Comparison of ENCODE assay signal across 8 mouse cellular contexts in the genomic region with DNA sequence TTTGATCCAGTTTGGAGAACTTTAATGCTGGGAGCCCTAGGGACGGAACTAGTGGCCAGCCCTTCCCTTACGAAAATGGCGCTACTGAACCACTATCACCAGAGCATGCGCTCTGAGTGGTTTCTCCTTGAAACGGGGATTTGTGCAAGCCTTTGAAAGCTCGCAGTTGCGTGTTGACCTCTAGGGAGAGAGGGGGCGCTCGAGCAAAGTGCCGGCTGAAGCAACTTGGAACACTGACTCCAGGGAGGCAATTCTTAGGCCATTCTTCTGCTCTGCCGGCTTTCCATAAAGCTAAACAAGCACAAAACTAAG. TPM values are rescaled to one million over a fixed set of nuclear protein-coding genes. Genes with fewer than 3 reads are reported as not detected.
A peak's percentile ranks its signal among the peaks of the same experiment; 100 is the strongest.
DNase-seq lines count a peak whose midpoint lies in the region; ATAC-seq lines count a peak whose summit lies in the region.

No protein-coding gene starts in this region.

- peak overlapping the region; percentile 70 for H3K9ac ChIP-seq in hindbrain, embryonic 15.5 days

- no peaks in the 10 kb centered on the region for H3K36me3 ChIP-seq in hindbrain, embryonic 15.5 days

- under 1% methylated on average over 11 of the region's 11 CpGs for WGBS in hindbrain, embryonic 15.5 days

- no peaks in the 10 kb centered on the region for H3K27me3 ChIP-seq in hindbrain, embryonic 15.5 days

- H3K27ac ChIP-seq in hindbrain, embryonic 15.5 days (replicated peaks), result peak overlapping the region; percentile 79

- peaks cover 29% of the 10 kb centered on the region for H3K4me1 ChIP-seq in hindbrain, embryonic 15.5 days (replicated peaks)

- peak overlapping the region; percentile 99 for H3K4me2 ChIP-seq in hindbrain, embryonic 15.5 days

- ATAC-seq in hindbrain, embryonic 15.5 days (ENCODE audit: low FRiP score, low read depth), result peak; percentile 59

- peak overlapping the region; percentile 79 for H3K4me3 ChIP-seq in hindbrain, embryonic 15.5 days

- no peaks in the 10 kb centered on the region for H3K9me3 ChIP-seq in hindbrain, embryonic 15.5 days

- peak; percentile 82 for DNase-seq in T-cell, adult 2 months (ENCODE audit: low spot score)
- DNase-seq in cerebellum, postnatal 25 days, result peak; percentile 72 to 83
- peak; percentile 62 to 74 for DNase-seq in frontal cortex, postnatal 36 days (ENCODE audit: low spot score in 2 of 2)
- peak; percentile 59 for DNase-seq in left cerebral cortex, adult 11 months (ENCODE audit: low spot score)
- DNase-seq in lung, postnatal 4 days, result peak; percentile 88 to 89
- peak; percentile 79 for DNase-seq in retina, postnatal 7 days (ENCODE audit: low read depth, low spot score)
- DNase-seq in urinary bladder, postnatal 25 days (ENCODE audit: low spot score), result peak; percentile 67

RNA-seq across cellular contexts. Expression of gene Cdc14a, which starts 1.1 kb away (rescaled TPM):
- polyA plus RNA-seq in hindbrain, embryonic 15.5 days (2015; fragmentation: Nextera tagmentation; extraction: Ambion mirVana), result 3.4 and 3.9 TPM in 2 replicates

Comparison
In these comparisons a context has a peak if more than half of its experiments do, and no peak if none do; other contexts are left out.
1. Peak in every context shown above with its lines: DNase-seq, ATAC-seq, H3K4me3 ChIP-seq and H3K27ac ChIP-seq.